Comparison of ENCODE assay signal across 8 mouse cellular contexts in genomic region chr10:80387522-80387959, GRCm38 (mm10). TPM values are rescaled to one million over a fixed set of nuclear protein-coding genes. Genes with fewer than 3 reads are reported as not detected.
DNase-seq lines count a peak whose midpoint lies in the region; ATAC-seq and TF ChIP-seq lines count a peak whose summit lies in the region.

TSS of gene Mex3d (minus strand) at chr10:80387659.

- H3K4me1 ChIP-seq in embryonic facial prominence, embryonic 11.5 days (ENCODE audit: control insufficient read depth, insufficient read depth, low read length): peaks cover 18% of the 10 kb centered on the region
- peaks cover 16% of the 10 kb centered on the region for H3K4me1 ChIP-seq in midbrain, postnatal 0 days (ENCODE audit: insufficient read depth, low read length)

- peak within 1 kb of the TSS; percentile 99 for H3K4me3 ChIP-seq in embryonic facial prominence, embryonic 11.5 days (ENCODE audit: low read depth, low read length)
- peak within 1 kb of the TSS; percentile 59 for H3K4me3 ChIP-seq in midbrain, postnatal 0 days (ENCODE audit: low read depth, low read length)

- peak in 1 of 2 experiments; percentile 86 for DNase-seq in frontal cortex, adult 2 months (ENCODE audit: extremely low spot score in 1 of 2, low spot score in 1 of 2)
- DNase-seq in embryonic facial prominence, embryonic 11.5 days (ENCODE audit: low spot score): peak; percentile 91
- peak; percentile 72 for DNase-seq in heart, adult 8-10 months (ENCODE audit: low spot score)
- peak; percentile 83 for DNase-seq in kidney, adult 9 months
- DNase-seq in liver: peak; percentile 93
- DNase-seq in midbrain, postnatal 0 days (ENCODE audit: low spot score): peak; percentile 89
- DNase-seq in spleen, postnatal 14 days (ENCODE audit: low spot score in 2 of 2): peak; percentile 73 to 81

- H3K36me3 ChIP-seq in embryonic facial prominence, embryonic 11.5 days (replicated peaks; ENCODE audit: control insufficient read depth, insufficient read depth, low read depth, low read length): peaks cover 17% of the 10 kb centered on the region
- H3K36me3 ChIP-seq in midbrain, postnatal 0 days (ENCODE audit: insufficient read depth, low read length): peaks cover 15% of the 10 kb centered on the region

- 0% methylated on average over 24 of the region's 61 CpGs for WGBS in embryonic facial prominence, embryonic 11.5 days
- WGBS in midbrain, postnatal 0 days: 3% methylated on average over 8 of the region's 61 CpGs

- no peak for ATAC-seq in frontal cortex, adult (ENCODE audit: low TSS enrichment)
- peak; percentile 29; the same call in 1 of the 2 replicates for ATAC-seq in embryonic facial prominence, embryonic 11.5 days (replicated peaks; ENCODE audit: insufficient number of reproducible peaks, low FRiP score, low TSS enrichment, low read depth)
- ATAC-seq in midbrain, postnatal 0 days (ENCODE audit: low FRiP score): peak; percentile 61

- H3K27me3 ChIP-seq in embryonic facial prominence, embryonic 11.5 days (ENCODE audit: control insufficient read depth, insufficient read depth, low read length): no peaks in the 10 kb centered on the region
- no peaks in the 10 kb centered on the region for H3K27me3 ChIP-seq in midbrain, postnatal 0 days (ENCODE audit: insufficient read depth, low read length)

- no peak for TF ChIP-seq CTCF in midbrain, postnatal 0 days (IDR thresholded peaks at IDR 0.05)

- peak within 1 kb of the TSS; percentile 97 for H3K9ac ChIP-seq in embryonic facial prominence, embryonic 11.5 days (replicated peaks; ENCODE audit: low read length)
- peak within 1 kb of the TSS; percentile 99 for H3K9ac ChIP-seq in midbrain, postnatal 0 days (replicated peaks; ENCODE audit: low read length, poor library complexity, severe bottlenecking)

- H3K27ac ChIP-seq in embryonic facial prominence, embryonic 11.5 days (replicated peaks; ENCODE audit: low read depth, low read length): peak within 1 kb of the TSS; percentile 78
- H3K27ac ChIP-seq in midbrain, postnatal 0 days (ENCODE audit: low read depth, low read length): peak within 1 kb of the TSS; percentile 96

- no peaks in the 10 kb centered on the region for H3K9me3 ChIP-seq in embryonic facial prominence, embryonic 11.5 days (replicated peaks; ENCODE audit: control insufficient read depth, low read length)
- no peaks in the 10 kb centered on the region for H3K9me3 ChIP-seq in midbrain, postnatal 0 days (ENCODE audit: low read length)

- peak within 1 kb of the TSS; percentile 93 for H3K4me2 ChIP-seq in embryonic facial prominence, embryonic 11.5 days (ENCODE audit: low read depth, low read length)
- H3K4me2 ChIP-seq in midbrain, postnatal 0 days (ENCODE audit: low read depth, low read length, poor library complexity, severe bottlenecking): peak within 1 kb of the TSS; percentile 94

RNA-seq across cellular contexts. Expression of gene Mex3d, which starts in this region (rescaled TPM):
- polyA plus RNA-seq in frontal cortex, adult 2 months (2012; rRNA removed): 17.2 and 17.7 TPM in 2 replicates
- 10.3 and 12.9 TPM in 2 replicates for polyA plus RNA-seq in embryonic facial prominence, embryonic 11.5 days (2014; fragmentation: Nextera tagmentation; extraction: Ambion mirVana)
- 1 to 10 TPM; 5.9 to 9.8 (median 8.3) TPM for total RNA-seq in heart, adult 8-10 months (2022)
- total RNA-seq in midbrain, postnatal 0 days (2014; rRNA removed): 118 and 147 TPM in 2 replicates
- polyA plus RNA-seq in midbrain, postnatal 0 days (2015; fragmentation: Nextera tagmentation; extraction: Ambion mirVana): 12.5 and 13.9 TPM in 2 replicates

Comparison
In these comparisons a context has a peak if more than half of its experiments do, and no peak if none do; other contexts are left out.
1. RNA of gene Mex3d (total RNA-seq): 118 to 147 TPM in midbrain, postnatal 0 days; 5.9 to 9.8 TPM in heart, adult 8-10 months; every median in the first group is over 10 times any median in the second.